Mouse (Mus musculus) embryonic facial prominence, embryonic 11.5 days (tissue): ENCODE results near the gene Pgam1. TPM values are rescaled to one million over a fixed set of nuclear protein-coding genes. Genes with fewer than 3 reads are reported as not detected.

Experiments
- polyA plus RNA-seq: library from polyadenylated mRNA; unstranded; fragments of >200 nt; fragmentation: Nextera tagmentation; extraction: Ambion mirVana; gene quantifications from 2 replicates; pipeline ENCODE4 v1.2.1, GENCODE M21; 2014

Pgam1 gene
- polyA plus RNA-seq, 1 experiment from 2014 or later = 787 TPM

Other genes with a start within 250 kb of the Pgam1 start
- gene Slit1, start 168.3 kb upstream of the Pgam1 start, polyA plus RNA-seq = 2.1 TPM in 2 replicates
- gene Arhgap19, start 109.9 kb upstream of the Pgam1 start, polyA plus RNA-seq = 47.6 and 48.1 TPM in 2 replicates
- 7.9 and 8.7 TPM in 2 replicates for gene Frat1, start 82.0 kb upstream of the Pgam1 start, polyA plus RNA-seq
- gene Frat2, start 63.8 kb upstream of the Pgam1 start, polyA plus RNA-seq = 5.1 and 5.3 TPM in 2 replicates
- gene Rrp12, start 15.8 kb upstream of the Pgam1 start, polyA plus RNA-seq = 14.0 and 14.5 TPM in 2 replicates
- gene Exosc1, start 21.5 kb downstream of the Pgam1 start, polyA plus RNA-seq = 80.3 and 82.4 TPM in 2 replicates
- 64.0 and 71.1 TPM in 2 replicates for gene Zdhhc16, start 21.6 kb downstream of the Pgam1 start, polyA plus RNA-seq
- 37.8 and 39.1 TPM in 2 replicates for gene Mms19, start 69.2 kb downstream of the Pgam1 start, polyA plus RNA-seq
- gene Ubtd1, start 69.8 kb downstream of the Pgam1 start, polyA plus RNA-seq = 7.1 and 8.8 TPM in 2 replicates
- gene Ankrd2, start 124.1 kb downstream of the Pgam1 start, polyA plus RNA-seq = not detected in 2 replicates
- gene Hoga1, start 133.7 kb downstream of the Pgam1 start, polyA plus RNA-seq = 1.1 and 1.2 TPM in 2 replicates
- not detected in 2 replicates for gene 4933411K16Rik, start 140.3 kb downstream of the Pgam1 start, polyA plus RNA-seq
- gene Morn4, start 174.4 kb downstream of the Pgam1 start, polyA plus RNA-seq = 42.8 and 48.9 TPM in 2 replicates
- gene Pi4k2a, start 178.5 kb downstream of the Pgam1 start, polyA plus RNA-seq = 22.4 and 24.3 TPM in 2 replicates
- gene Avpi1, start 217.1 kb downstream of the Pgam1 start, polyA plus RNA-seq = 22.1 and 22.9 TPM in 2 replicates
- 10.9 and 16.6 TPM in 2 replicates for gene Marveld1, start 235.5 kb downstream of the Pgam1 start, polyA plus RNA-seq